Mouse (Mus musculus) monocyte, adult 2 months (primary cell): ENCODE measurements around the gene Zfp704.

Experiments used
- DNase-seq, 2 experiments: peaks; one replicate each; pipeline ENCODE4 v3.0.0; 2022; ENCODE audit warnings: low spot score in 2 of 2, low read depth in 1 of 2

Zfp704 gene

GRCm38 (mm10) chr3:9432796-9433526, 176.9 kb downstream of the Zfp704 start:
- DNase-seq = no peak

DNA sequence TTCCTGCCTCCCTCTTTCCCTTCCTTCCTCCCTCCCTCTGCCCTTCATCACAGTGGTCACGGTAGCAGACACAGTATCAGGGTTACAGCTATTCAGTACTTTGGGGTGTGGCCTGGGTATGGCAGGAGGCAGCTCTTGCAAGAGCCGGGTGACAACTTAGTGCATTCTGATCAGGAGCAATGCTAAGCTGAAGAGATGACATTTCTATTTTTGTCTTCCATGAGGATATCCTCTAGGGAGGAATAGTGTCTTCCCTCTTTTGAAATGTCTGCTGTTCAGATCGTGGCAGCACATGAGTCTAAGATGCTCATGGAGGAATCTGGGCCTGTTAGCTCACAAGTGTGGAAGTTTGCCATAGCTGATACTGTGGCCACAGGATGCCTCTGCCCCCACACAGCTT, 177.7 kb downstream of the Zfp704 start:
- no peak for DNase-seq

DNA sequence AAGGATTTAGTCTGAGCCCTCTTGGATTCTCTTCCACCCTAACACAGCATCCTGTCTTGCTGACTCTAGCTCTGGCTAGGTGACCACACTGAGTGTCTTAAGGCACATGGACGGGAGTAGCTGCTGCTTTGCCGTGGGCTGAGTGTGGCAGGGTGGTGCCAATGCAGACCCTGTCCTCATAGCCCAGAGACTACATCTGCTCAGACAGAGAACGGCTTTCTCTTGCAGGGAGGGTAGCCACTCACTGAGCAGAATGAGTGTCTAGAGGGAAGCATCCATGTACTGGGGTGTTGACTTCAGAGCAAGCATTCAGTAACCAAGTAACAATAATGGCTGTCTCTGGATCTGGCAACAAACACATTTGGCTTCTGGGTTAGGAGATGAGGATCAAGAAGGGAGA, 179.9 kb downstream of the Zfp704 start:
- DNase-seq = no peak

GRCm38 (mm10) chr3:9427826-9428225, 182.1 kb downstream of the Zfp704 start:
- DNase-seq = no peak

DNA sequence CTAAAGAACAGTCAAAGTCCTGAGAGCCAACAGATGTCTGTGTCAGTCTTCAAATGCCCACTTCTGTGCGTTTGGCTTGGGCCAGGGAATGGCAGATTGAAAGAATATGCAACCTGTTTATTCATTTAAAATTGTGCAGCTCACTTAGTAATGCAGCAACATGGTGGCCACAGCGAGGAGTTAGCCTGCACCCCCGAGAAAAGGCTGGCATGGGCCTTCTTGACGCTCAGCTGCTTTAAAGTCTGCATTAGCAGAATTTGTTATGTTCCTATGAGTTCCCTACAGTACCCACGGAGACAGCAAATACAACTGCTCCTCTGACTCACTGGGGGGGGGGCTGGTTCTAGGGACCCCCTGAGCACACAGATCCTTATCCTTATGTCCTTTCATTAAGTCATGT, 184.2 kb downstream of the Zfp704 start:
- DNase-seq = no peak

DNA sequence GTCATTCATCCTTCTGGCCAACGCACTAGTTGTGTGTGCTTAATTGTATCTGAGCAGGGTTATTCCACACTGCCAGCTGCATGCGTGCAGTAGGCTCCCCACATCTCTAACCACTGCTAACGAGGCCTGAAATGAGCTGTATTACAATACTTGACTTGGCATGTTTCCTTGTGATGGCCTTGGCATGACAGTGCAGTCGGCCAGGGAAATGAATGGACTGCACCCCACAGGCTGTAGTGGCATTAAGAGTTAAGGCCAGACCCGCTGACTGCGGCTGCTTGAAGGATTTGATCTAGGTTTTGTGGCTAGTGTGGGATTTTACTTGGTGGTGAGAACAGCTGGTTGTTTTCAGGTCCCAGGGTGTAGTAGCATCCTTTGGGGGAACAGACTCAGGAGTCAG, 185.2 kb downstream of the Zfp704 start:
- DNase-seq = no peak

GRCm38 (mm10) chr3:9423669-9424068, 186.2 kb downstream of the Zfp704 start:
- DNase-seq = no peak

GRCm38 (mm10) chr3:9408896-9409295, 201.0 kb downstream of the Zfp704 start:
- DNase-seq = no peak

DNA sequence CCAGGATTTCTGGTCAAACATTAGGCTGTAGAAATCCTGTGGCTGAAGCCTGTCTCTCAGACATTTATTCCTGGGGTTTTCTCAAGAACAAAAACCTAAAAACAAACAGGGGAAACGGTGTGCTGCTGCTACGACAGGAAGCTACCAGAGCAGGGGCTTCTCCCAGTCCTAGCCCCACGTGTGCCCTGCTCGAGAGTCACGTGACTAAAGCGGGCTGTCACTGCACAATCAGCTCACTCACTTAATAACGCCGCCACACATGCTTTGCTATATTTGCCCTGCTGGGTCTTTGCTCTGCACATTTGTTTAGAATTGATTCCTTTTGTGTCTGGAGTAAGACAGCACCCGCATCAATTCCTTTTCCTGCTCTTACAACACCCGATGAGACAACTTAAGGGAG, 202.1 kb downstream of the Zfp704 start:
- no peak for DNase-seq

GRCm38 (mm10) chr3:9407119-9407546, 202.8 kb downstream of the Zfp704 start:
- no peak for DNase-seq

GRCm38 (mm10) chr3:9405341-9405740, 204.5 kb downstream of the Zfp704 start:
- no peak for DNase-seq

- no peak for DNase-seq
These were observed 206.4 kb downstream of the Zfp704 start for GRCm38 (mm10) chr3:9403255-9404050.

DNA sequence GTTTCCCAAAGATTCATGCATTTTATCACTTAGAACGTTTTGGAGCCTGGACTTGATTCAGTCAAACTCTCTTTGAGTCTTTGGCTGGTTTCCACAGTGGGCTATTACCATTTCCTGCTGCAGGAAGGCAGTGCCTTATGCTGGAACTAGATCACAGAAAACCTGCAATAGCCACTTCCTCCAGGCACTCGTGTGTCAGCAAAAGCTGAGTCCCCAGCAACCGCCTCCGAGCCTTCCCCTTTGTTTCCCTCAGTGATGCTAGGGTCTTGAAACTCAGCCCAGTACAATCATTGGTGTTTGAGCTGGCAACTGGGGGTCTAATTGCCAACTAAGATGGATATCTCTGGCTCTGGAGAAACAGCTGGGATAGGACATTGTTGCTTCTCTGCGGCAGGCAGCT, 207.0 kb downstream of the Zfp704 start:
- no peak for DNase-seq

GRCm38 (mm10) chr3:9402345-9402744, 207.5 kb downstream of the Zfp704 start:
- DNase-seq = no peak

- no peak for DNase-seq
These were observed 208.2 kb downstream of the Zfp704 start for GRCm38 (mm10) chr3:9401685-9402084.

- DNase-seq = no peak
These were observed 209.0 kb downstream of the Zfp704 start for GRCm38 (mm10) chr3:9400886-9401221.

DNA sequence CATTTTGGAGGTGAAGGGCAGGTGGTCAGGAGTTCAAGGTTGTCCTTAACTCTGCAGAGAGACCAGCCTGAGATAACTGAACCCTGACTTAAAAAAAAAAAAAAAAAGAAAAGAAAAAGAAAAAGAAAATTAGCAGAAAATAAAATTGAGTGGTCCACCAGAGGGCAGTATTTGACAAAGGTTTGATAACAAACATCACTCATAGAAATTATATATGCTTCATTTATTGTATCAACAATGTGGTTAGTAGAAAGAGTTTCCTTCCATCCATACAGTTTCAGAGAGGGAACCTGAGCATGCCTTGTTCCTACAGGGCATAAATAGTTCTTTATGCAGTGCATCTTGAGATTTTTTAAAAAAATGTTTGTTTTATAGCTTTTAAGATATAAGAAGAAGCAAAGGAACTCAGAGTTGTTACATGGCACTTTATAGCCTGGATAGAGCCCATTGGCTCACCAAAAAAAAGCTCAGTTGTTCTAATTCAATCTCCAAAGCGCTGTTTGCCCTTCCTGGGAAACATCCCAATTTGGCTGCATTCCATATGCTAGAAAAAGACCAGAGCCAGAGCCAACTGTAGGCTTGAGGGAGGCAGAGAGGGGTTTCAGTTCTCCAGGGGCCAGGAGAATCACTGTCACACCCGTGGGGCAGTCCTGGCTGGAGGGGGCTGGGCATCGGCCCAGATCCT, 209.5 kb downstream of the Zfp704 start:
- no peak for DNase-seq

- no peak for DNase-seq
These were observed 211.6 kb downstream of the Zfp704 start for GRCm38 (mm10) chr3:9398271-9398670.
